Mouse (Mus musculus) lung, embryonic 15.5 days (tissue): ENCODE measurements around the gene Vmn1r40. TPM values are rescaled to one million over a fixed set of nuclear protein-coding genes. Genes with fewer than 3 reads are reported as not detected.

Experiments used
- ATAC-seq: fragments of 200-750 bp; cut with Nextera tagmentation; 2 replicates; pipeline ENCODE4 v1.8.0; 2017; ENCODE audit warnings: moderate number of reproducible peaks, borderline replicate concordance; ENCODE audit not compliant: low FRiP score, low TSS enrichment; ENCODE audit errors: extremely low read depth
- H3K27ac ChIP-seq: fragments of 300-500 bp; sonication (generic); 2 replicates; pipeline ENCODE4 v1.5.1; 2015; ENCODE audit warnings: moderate library complexity, mild to moderate bottlenecking, inconsistent platforms
- H3K27me3 ChIP-seq: fragments of 300-500 bp; sonication (generic); 2 replicates; pipeline ENCODE4 v1.6.1; 2015; ENCODE audit warnings: inconsistent platforms
- H3K36me3 ChIP-seq: fragments of 300-500 bp; sonication (generic); 2 replicates; pipeline ENCODE4 v1.6.1; 2015; ENCODE audit warnings: inconsistent platforms
- H3K4me1 ChIP-seq: fragments of 300-500 bp; sonication (generic); 2 replicates; pipeline ENCODE4 v1.6.1; 2015; ENCODE audit warnings: inconsistent platforms
- H3K4me2 ChIP-seq: fragments of 300-500 bp; sonication (generic); 2 replicates; pipeline ENCODE4 v1.6.1; 2015; ENCODE audit warnings: inconsistent platforms, mild to moderate bottlenecking, moderate library complexity
- H3K4me3 ChIP-seq: fragments of 300-500 bp; sonication (generic); 2 replicates; pipeline ENCODE4 v1.5.1; 2015; ENCODE audit warnings: mild to moderate bottlenecking, inconsistent platforms
- H3K9ac ChIP-seq: fragments of 300-500 bp; sonication (generic); 2 replicates; pipeline ENCODE4 v1.6.1; 2015; ENCODE audit warnings: inconsistent platforms
- H3K9me3 ChIP-seq: fragments of 300-500 bp; sonication (generic); 2 replicates; pipeline ENCODE4 v1.6.1; 2016; ENCODE audit warnings: inconsistent platforms
- WGBS: fragments of 180-500 bp; shearing (Covaris S2); methylation state at CpG from one replicate; pipeline ENCODE4 v1.1.7; 2015; 5-methylcytosine and 5-hydroxymethylcytosine counted together
- polyA plus RNA-seq: library from polyadenylated mRNA; unstranded; fragments of >200 nt; fragmentation: Nextera tagmentation; extraction: Ambion mirVana; gene quantifications from 2 replicates; pipeline ENCODE4 v1.2.1, GENCODE M21; 2015

Gene Vmn1r40
- not detected in 2 replicates for polyA plus RNA-seq

DNA sequence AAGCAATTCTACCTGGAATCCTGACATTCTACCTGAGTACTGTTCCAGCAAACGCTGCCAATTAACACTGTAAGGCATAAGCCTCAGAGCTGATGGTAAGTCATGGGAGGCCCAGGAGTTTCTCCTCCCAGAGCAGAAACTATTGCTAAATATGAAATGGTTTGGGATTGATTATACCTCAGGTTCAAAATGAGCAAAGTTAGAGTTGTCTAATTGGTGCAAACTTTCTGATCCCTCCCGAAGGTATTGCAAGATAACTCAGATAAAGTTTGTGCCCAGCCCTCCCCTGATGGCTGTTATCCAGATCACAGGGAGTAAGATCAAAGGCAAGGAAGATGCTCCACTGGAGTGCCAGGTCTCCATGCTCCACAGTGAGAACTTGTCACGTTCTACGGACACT is at the start of gene Vmn1r40:
Gene Vmn1r40, plus strand, starts transcription at position 301 of the 400 bp plus-strand sequence.
- H3K36me3 ChIP-seq: no peaks in the 10 kb centered on the region
- no peaks in the 10 kb centered on the region for H3K4me1 ChIP-seq
- H3K27me3 ChIP-seq: no peaks in the 10 kb centered on the region
- H3K9ac ChIP-seq: no peak within 1 kb of the TSS
- WGBS: 82% methylated on average over 4 of the region's 4 CpGs
- no peak within 1 kb of the TSS for H3K4me3 ChIP-seq
- H3K9me3 ChIP-seq: no peaks in the 10 kb centered on the region
- H3K4me2 ChIP-seq: no peak within 1 kb of the TSS
- H3K27ac ChIP-seq: no peak within 1 kb of the TSS
- ATAC-seq: no peak

DNA sequence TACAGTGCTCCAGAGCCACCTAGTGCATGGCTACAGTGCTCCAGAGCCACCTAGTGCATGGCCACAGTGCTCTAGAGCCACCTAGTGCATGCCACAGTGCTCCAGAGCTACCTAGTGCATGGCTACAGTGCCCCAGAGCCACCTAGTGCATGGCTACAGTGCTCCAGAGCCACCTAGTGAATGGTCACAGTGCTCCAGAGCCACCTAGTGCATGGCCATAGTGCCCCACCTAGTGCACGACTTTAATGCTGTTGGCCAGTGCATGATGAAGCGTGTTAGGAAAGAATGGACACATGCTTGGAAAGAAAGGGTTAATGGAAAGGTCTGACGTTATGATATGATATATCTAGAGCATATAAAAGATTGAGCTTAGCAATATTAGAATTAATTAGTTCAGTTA is 49.0 kb upstream of the Vmn1r40 start:
- WGBS: 71% methylated on average over 3 of the region's 3 CpGs
- no peak for ATAC-seq
- H3K4me1 ChIP-seq: no peaks in the 10 kb centered on the region
- no peak overlapping the region for H3K4me3 ChIP-seq
- no peak overlapping the region for H3K9ac ChIP-seq
- H3K9me3 ChIP-seq: no peaks in the 10 kb centered on the region
- no peaks in the 10 kb centered on the region for H3K36me3 ChIP-seq
- no peak overlapping the region for H3K27ac ChIP-seq
- no peak overlapping the region for H3K4me2 ChIP-seq
- H3K27me3 ChIP-seq: no peaks in the 10 kb centered on the region

DNA sequence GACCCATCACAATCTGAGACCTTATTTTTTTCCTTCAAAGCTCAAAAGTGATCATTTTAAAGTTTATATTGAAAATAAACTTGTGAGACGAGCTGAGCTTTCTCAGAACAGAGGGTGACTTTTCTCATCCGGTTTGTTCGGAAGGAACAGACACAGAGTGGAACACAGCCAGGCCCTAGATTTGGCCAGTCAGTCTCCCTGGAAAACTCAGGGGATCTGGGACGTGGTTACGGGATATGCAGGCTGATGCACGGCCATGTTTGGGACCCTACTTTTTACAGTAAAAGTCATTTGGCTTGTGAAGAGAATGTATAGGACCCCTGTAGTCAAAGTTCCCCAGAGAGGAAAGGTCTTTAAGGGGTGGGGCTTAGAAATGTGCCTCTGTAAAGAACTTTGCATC is 48.4 kb upstream of the Vmn1r40 start:
- ATAC-seq: no peak
- H3K4me3 ChIP-seq: no peak overlapping the region
- H3K4me2 ChIP-seq: no peak overlapping the region
- no peaks in the 10 kb centered on the region for H3K36me3 ChIP-seq
- H3K27ac ChIP-seq: no peak overlapping the region
- H3K27me3 ChIP-seq: no peaks in the 10 kb centered on the region
- 82% methylated on average over 6 of the region's 6 CpGs for WGBS
- no peaks in the 10 kb centered on the region for H3K4me1 ChIP-seq
- no peaks in the 10 kb centered on the region for H3K9me3 ChIP-seq
- no peak overlapping the region for H3K9ac ChIP-seq

DNA sequence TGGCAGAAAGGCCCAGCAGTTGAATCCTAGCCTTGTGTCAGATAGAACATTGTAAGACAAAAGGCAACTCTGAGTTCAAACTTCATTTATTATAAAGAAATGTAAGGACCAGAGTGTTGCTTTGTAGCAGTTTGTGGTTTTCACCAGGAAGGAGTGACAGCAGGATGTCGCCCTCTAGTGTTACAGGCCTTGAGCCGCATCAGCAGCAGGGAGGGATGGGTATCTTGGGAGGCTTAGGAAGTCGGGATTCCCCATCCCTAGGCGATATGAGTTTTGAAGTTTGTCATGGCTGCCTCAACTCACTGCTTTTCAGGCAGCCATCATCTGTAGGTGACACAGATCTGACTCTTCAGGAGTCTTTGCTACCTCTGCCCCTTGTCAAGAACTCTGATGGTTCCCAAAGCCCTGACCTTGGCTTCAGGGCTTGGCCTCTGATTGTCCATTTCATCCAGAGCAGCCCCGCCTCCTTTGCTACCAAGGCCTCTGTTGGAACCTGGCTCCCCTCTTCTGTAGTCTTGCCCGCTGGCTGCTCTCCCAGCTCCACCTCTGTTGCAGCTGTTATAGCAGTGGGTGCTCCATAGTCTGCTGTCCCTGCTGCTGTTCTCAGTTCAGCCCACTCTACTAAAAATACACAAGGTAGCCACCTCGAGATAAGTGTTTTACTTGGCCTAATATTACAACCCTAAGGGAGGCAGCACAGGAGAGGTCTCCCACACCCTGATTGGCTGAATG is 47.5 kb upstream of the Vmn1r40 start:
- peak; percentile 62; the same call in 1 of the 2 replicates for ATAC-seq
- no peak overlapping the region for H3K4me3 ChIP-seq
- no peaks in the 10 kb centered on the region for H3K9me3 ChIP-seq
- no peak overlapping the region for H3K27ac ChIP-seq
- H3K4me2 ChIP-seq: no peak overlapping the region
- no peaks in the 10 kb centered on the region for H3K27me3 ChIP-seq
- no peaks in the 10 kb centered on the region for H3K4me1 ChIP-seq
- no peak overlapping the region for H3K9ac ChIP-seq
- no peaks in the 10 kb centered on the region for H3K36me3 ChIP-seq
- 24% methylated on average over 7 of the region's 7 CpGs for WGBS

DNA sequence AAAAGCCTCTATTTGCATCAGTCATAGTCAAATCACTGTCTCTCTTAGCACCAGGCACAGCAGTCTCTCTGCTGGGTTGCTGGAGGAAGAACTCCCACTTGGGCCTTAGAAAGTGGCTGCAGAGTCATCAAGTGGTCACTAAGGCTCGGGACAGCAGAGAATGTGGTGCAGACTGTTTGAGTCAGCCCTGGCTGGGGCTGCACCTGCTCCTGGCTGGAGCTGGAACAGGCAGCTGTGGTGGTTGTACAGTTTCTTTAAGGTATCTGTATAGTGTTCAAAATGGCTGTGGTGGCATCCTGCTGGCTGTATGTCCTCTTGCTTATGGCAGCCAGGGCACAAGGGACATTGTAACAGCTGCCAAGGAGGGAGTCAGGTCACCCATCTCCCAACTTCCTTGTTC is 46.9 kb upstream of the Vmn1r40 start:
- 55% methylated on average over 1 of the region's 1 CpGs for WGBS
- Histone ChIP-seq H3K9me3 (no peaks in the 10 kb centered on the region), H3K4me1 (no peaks in the 10 kb centered on the region), H3K9ac (no peak overlapping the region), H3K4me2 (no peak overlapping the region), H3K27ac (no peak overlapping the region), H3K27me3 (no peaks in the 10 kb centered on the region), H3K36me3 (no peaks in the 10 kb centered on the region), H3K4me3 (no peak overlapping the region)
- ATAC-seq: no peak

DNA sequence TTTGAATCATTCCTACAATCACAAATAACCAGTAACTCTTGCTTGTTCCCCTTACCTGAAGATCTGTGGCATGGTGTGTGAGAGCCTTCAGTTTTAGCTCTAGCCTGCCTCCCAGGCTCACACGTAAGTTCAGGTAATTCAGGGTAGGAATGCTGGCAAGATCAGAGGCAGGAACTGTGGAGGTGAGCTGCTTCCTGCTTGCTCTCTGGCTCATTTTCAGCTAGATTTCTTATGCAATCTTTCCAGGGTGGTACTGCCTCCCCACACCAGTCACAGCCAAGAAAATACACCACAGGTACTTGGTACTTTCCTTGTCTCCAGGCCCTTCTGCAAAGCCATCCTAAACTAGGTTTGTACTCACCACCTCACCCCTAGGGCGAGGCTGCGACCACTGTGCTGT is 44.8 kb upstream of the Vmn1r40 start:
- WGBS: 76% methylated on average over 3 of the region's 3 CpGs
- no peaks in the 10 kb centered on the region for H3K27me3 ChIP-seq
- no peaks in the 10 kb centered on the region for H3K9me3 ChIP-seq
- H3K36me3 ChIP-seq: no peaks in the 10 kb centered on the region
- H3K9ac ChIP-seq: no peak overlapping the region
- H3K27ac ChIP-seq: no peak overlapping the region
- no peak overlapping the region for H3K4me2 ChIP-seq
- no peak for ATAC-seq
- no peak overlapping the region for H3K4me3 ChIP-seq
- no peaks in the 10 kb centered on the region for H3K4me1 ChIP-seq

DNA sequence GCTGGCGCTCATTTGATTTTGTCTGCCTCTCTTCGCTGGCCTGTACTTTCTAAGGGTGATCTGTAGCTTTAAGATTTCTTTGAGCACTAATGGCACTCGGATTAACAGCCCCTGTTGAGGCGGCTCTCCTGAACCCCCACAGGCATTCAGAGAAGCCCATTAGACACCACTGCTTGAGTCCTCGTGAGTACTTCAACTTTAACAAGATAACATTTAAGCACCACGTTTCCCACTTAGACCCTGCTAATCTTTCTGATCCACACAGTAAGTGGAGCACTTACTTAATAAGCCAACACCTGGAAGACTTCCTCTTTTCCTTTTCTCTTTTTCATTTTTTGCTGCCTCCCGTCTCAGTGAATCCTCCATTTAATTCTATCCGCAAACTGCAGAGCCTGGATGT is 42.2 kb upstream of the Vmn1r40 start:
- Histone ChIP-seq H3K27ac (no peak overlapping the region), H3K4me3 (no peak overlapping the region)

DNA sequence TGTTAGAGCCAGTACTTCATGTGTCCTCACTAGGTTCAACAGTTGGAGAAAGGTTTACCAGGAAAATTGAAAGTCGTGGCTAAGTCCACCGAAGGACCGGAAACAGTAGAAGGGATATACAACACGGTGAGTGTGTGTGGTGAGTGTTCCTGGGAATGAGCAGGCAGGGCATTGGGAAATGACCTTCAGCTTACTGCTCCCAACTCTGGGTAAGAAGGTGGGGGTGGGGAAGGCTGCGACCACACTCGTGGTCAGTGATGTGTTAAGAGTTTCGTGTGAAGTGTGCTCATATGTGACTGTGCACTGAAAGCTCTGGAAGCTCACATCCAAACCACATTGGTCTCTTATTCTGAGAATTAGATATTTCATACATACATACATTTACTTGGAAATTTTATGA is 41.7 kb upstream of the Vmn1r40 start:
- Histone ChIP-seq H3K4me2 (no peak overlapping the region), H3K9me3 (no peaks in the 10 kb centered on the region), H3K36me3 (no peaks in the 10 kb centered on the region), H3K4me3 (no peak overlapping the region), H3K9ac (no peak overlapping the region), H3K27me3 (no peaks in the 10 kb centered on the region), H3K27ac (no peak overlapping the region), H3K4me1 (no peaks in the 10 kb centered on the region)
- no peak for ATAC-seq
- WGBS: 67% methylated on average over 7 of the region's 7 CpGs

More for the DNA sequence above, 42.2 kb upstream of the Vmn1r40 start:
- no peaks in the 10 kb centered on the region for H3K27me3 ChIP-seq
- H3K9ac ChIP-seq: no peak overlapping the region
- WGBS: 46% methylated on average over 8 of the region's 8 CpGs
- ATAC-seq: no peak
- H3K36me3 ChIP-seq: no peaks in the 10 kb centered on the region
- H3K4me2 ChIP-seq: peak overlapping the region; percentile 25
- H3K4me1 ChIP-seq: no peaks in the 10 kb centered on the region
- H3K9me3 ChIP-seq: no peaks in the 10 kb centered on the region

DNA sequence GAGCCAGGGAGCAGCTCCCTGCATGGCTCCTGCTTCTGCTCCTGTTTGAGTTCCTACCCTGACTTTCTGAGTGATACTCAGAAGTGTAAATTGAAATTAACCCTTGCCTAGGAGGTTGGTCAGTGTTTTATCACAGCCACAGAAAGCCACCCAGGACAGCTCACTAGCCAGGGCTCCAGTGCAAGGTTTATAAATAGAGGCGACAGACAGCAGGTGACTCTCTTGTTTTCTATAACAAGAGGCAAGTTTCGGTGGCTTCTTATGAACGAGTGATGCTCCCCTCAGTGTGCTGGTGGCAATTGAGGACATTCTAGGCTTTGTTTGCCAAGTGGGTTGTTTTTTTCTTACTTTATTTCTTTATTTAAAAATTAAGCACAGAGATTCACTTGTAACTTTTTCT is 40.4 kb upstream of the Vmn1r40 start:
- 71% methylated on average over 3 of the region's 3 CpGs for WGBS
- Histone ChIP-seq H3K36me3 (no peaks in the 10 kb centered on the region), H3K4me1 (no peaks in the 10 kb centered on the region), H3K9ac (no peak overlapping the region), H3K4me2 (no peak overlapping the region), H3K27me3 (no peaks in the 10 kb centered on the region), H3K27ac (no peak overlapping the region), H3K4me3 (no peak overlapping the region), H3K9me3 (no peaks in the 10 kb centered on the region)
- no peak for ATAC-seq

DNA sequence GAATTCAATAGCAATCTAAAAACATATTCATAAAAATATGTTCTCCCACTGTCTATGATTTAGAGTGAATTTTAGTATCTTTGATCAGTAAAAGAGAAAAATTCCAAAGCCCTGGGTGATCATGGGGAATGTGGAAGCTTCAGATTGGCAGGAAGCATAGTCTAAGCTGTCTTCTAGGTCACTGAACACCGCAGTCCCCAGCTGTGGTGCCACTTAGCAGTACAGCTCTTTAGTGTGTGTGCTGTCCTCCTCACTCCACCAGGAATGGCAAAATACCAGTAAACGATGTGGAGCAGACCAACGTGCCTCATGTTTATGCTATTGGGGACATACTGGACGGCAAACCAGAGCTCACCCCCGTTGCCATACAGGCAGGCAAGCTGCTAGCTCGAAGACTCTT is 37.8 kb upstream of the Vmn1r40 start:
- no peak overlapping the region for H3K27ac ChIP-seq
- H3K27me3 ChIP-seq: no peaks in the 10 kb centered on the region
- ATAC-seq: no peak
- no peaks in the 10 kb centered on the region for H3K4me1 ChIP-seq
- no peaks in the 10 kb centered on the region for H3K9me3 ChIP-seq
- no peaks in the 10 kb centered on the region for H3K36me3 ChIP-seq
- H3K9ac ChIP-seq: no peak overlapping the region
- no peak overlapping the region for H3K4me3 ChIP-seq
- WGBS: 79% methylated on average over 6 of the region's 6 CpGs
- no peak overlapping the region for H3K4me2 ChIP-seq

DNA sequence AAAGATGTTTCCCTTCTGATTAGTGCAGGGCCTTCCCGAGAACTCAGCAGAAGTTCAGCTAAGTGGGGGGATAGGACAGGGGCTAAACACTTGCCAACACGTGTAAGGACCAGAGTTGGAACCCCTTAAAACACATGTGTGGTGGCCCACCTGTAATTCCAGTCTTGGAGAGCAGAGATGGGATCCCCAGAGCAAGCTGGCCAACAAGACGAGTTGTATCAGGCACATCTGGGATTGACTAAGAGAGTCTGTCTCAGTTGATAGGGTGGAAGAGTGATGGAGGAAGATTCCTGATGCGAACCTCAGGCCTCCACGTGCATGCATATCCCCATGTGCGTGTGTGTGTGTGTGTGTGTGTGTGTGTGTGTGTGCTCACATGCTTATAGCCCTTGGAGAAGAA is 35.9 kb upstream of the Vmn1r40 start:
- 62% methylated on average over 6 of the region's 6 CpGs for WGBS
- no peaks in the 10 kb centered on the region for H3K27me3 ChIP-seq
- no peak overlapping the region for H3K4me2 ChIP-seq
- no peaks in the 10 kb centered on the region for H3K9me3 ChIP-seq
- H3K4me3 ChIP-seq: no peak overlapping the region
- no peaks in the 10 kb centered on the region for H3K36me3 ChIP-seq
- H3K27ac ChIP-seq: no peak overlapping the region
- no peaks in the 10 kb centered on the region for H3K4me1 ChIP-seq
- H3K9ac ChIP-seq: no peak overlapping the region
- ATAC-seq: no peak

DNA sequence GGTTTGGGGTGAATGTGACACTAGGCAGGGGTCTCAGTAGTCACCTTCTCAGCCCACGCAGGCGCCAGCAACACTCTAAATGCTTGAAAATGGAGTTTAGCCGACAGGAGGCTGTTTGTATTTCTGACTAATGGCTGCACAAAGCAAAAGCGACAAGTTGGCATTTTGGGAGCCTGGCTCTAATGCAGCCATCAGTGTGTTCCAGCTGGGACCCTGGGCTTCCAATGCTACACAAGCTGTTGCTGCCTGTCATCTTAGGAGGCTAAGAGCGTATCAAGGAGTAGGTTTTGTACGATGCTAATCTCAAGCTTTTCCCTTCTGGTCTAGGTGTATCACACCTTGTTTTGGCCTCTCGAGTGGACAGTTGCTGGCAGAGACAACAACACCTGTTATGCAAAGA is 34.7 kb upstream of the Vmn1r40 start:
- no peak for ATAC-seq
- H3K27me3 ChIP-seq: no peaks in the 10 kb centered on the region
- H3K9me3 ChIP-seq: no peaks in the 10 kb centered on the region
- no peaks in the 10 kb centered on the region for H3K36me3 ChIP-seq
- no peak overlapping the region for H3K4me3 ChIP-seq
- H3K9ac ChIP-seq: no peak overlapping the region
- no peaks in the 10 kb centered on the region for H3K4me1 ChIP-seq
- 84% methylated on average over 7 of the region's 7 CpGs for WGBS
- no peak overlapping the region for H3K27ac ChIP-seq
- no peak overlapping the region for H3K4me2 ChIP-seq
